Mouse (Mus musculus): ENCODE results near the gene Samd8. TPM values are rescaled to one million over a fixed set of nuclear protein-coding genes. Genes with fewer than 3 reads are reported as not detected.

Samd8 gene
- total RNA-seq (2021) (10 to 100 TPM; 28.8 to 31.6 TPM), polyA plus RNA-seq (2012; rRNA removed) (10.1 and 18.6 TPM in 2 replicates)
- long read RNA-seq, partial matches to known transcripts = 1 of 7 reads
- long read RNA-seq, other reads (novel, unspliced or antisense) = 3 of 7 reads

DNA sequence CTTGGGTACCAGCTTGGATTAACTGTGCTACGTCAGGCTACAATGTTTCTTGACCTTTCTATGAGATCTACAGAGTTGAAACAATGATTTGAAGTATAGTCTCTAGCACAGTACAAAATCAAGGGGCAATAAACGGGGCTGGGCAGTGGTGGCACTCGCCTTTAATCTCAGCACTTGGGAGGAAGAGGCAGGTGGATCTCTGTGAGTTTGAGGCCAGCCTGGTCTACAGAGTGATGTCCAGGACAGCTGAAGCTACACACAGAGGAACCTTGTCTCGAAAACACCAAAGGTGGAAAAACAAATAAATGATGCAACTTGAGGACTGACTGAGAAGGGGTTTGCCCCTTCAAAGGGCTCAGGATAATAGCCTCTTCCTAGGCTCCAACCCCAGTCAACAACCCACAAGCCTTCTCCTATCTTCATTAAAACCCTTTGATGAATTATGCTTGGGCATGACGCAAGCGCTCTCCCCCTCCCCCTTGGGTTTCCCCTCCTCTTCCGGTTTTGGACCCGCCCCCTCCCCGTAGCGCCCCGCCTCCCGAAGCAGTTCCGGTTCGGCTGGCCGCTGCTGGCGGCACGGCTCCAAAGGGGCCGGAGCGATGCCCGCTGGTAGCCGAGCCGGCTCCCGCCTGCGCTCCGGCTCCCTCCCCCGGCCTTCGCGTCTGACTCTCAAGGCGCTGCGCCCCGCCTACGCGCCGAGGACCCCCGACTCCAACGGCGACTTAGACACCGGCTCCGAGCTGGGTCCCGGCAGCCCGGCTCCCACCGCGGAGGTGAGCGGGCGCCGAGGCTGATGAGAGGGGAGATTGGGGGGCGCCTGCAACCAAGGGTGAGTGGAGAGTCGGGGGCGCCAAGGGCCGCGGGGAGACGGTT is at the start of gene Samd8:
Gene Samd8, plus strand, starts transcription at position 524 of the 873 bp plus-strand sequence.
- DNase-seq = peak; percentile 89
- H3K27me3 ChIP-seq (ENCODE audit: control insufficient read depth, insufficient read depth, low read length) = no peaks in the 10 kb centered on the region
- WGBS = 6% methylated on average over 52 of the region's 52 CpGs
- H3K27ac ChIP-seq = peak within 1 kb of the TSS; percentile 88
- H3K36me3 ChIP-seq (ENCODE audit: control insufficient read depth, insufficient read depth, low read length) = peaks cover 7% of the 10 kb centered on the region
- peak within 1 kb of the TSS; percentile 95 for H3K9ac ChIP-seq (ENCODE audit: low read depth, low read length)
- peaks cover 2% of the 10 kb centered on the region for H3K4me1 ChIP-seq (ENCODE audit: control insufficient read depth, insufficient read depth, low read length)
- peak; percentile 64 for TF ChIP-seq POLR2A (IDR thresholded peaks at IDR 0.05; ENCODE audit: insufficient read depth, low read depth, low read length)
- TF ChIP-seq EP300 (IDR thresholded peaks at IDR 0.05; ENCODE audit: insufficient read depth, low read depth, low read length) = no peak
- peaks cover 4% of the 10 kb centered on the region for H3K79me2 ChIP-seq (replicated peaks; ENCODE audit: control insufficient read depth, insufficient read depth, low read length)
- intact Hi-C loops (cut with DNase I) = loop anchor here (5.0 to 10.0 kb wide), 2 partner anchors 95 to 248 kb away; partner anchors contain the start of gene Comtd1
- peak within 1 kb of the TSS; percentile 80 for H3K4me3 ChIP-seq

DNA sequence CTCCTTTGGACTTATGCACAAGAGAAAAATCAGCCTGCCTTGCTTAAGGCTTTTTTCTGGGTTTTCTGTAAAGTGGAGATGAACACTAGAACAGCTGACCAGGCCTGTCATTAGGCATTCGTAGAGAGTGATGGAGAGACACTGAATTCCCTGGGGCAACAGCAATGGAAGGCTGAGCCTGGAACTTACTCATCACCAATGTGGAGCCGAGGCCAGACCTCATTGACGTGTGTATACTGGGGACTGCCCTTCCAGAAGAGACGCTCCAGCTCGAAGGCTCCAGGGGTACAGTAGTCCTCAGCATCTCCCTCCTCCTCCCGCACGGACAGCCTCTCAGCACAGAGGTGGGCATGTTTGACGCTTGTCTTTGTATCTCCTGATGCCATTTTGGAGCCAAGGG is 47.6 kb upstream of the Samd8 start:
- 67% methylated on average over 8 of the region's 8 CpGs for WGBS
- no peaks in the 10 kb centered on the region for H3K36me3 ChIP-seq (ENCODE audit: control insufficient read depth, insufficient read depth, low read length)
- intact Hi-C loops (cut with DNase I) = no loop called here
- TF ChIP-seq CTCF (IDR thresholded peaks at IDR 0.05) = no peak
- no peak for TF ChIP-seq POLR2A (IDR thresholded peaks at IDR 0.05; ENCODE audit: insufficient read depth, low read depth, low read length)
- TF ChIP-seq EP300 (IDR thresholded peaks at IDR 0.05; ENCODE audit: insufficient read depth, low read depth, low read length) = no peak
- no peak overlapping the region for H3K27ac ChIP-seq
- no peak for DNase-seq
- no peak overlapping the region for H3K9ac ChIP-seq (ENCODE audit: low read depth, low read length)
- no peak overlapping the region for H3K4me3 ChIP-seq
- no peaks in the 10 kb centered on the region for H3K27me3 ChIP-seq (ENCODE audit: control insufficient read depth, insufficient read depth, low read length)
- H3K79me2 ChIP-seq (replicated peaks; ENCODE audit: control insufficient read depth, insufficient read depth, low read length) = no peaks in the 10 kb centered on the region
- H3K4me1 ChIP-seq (ENCODE audit: control insufficient read depth, insufficient read depth, low read length) = peaks cover 11% of the 10 kb centered on the region

DNA sequence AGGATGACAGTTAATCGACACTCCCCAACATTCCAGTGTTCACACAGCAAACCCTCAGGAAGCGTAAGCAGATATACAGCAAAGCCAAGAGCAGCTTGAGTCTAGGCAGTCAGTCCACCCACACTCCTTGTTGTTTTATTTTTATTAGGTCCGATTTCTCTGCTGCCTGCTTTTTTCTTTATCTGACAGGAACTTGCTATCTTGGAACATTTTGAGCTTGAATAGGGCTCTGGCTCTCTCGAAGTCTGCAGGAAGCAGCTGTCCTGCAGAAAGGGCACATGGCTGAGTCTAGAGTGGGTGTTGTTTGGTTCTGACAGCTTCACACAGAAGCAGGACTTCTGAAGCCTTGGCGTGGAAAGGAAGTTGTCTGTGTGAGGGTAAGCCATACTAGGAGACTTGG is 47.1 kb upstream of the Samd8 start:
- no peaks in the 10 kb centered on the region for H3K27me3 ChIP-seq (ENCODE audit: control insufficient read depth, insufficient read depth, low read length)
- 0 out of 2 replicates have a peak, but pooled peaks have one; percentile 47 for TF ChIP-seq EP300 (IDR thresholded peaks at IDR 0.05; ENCODE audit: insufficient read depth, low read depth, low read length)
- no peak for TF ChIP-seq POLR2A (IDR thresholded peaks at IDR 0.05; ENCODE audit: insufficient read depth, low read depth, low read length)
- intact Hi-C loops (cut with DNase I) = no loop called here
- no peak overlapping the region for H3K9ac ChIP-seq (ENCODE audit: low read depth, low read length)
- peaks cover 11% of the 10 kb centered on the region for H3K4me1 ChIP-seq (ENCODE audit: control insufficient read depth, insufficient read depth, low read length)
- H3K27ac ChIP-seq = no peak overlapping the region
- WGBS = 21% methylated on average over 5 of the region's 5 CpGs
- H3K4me3 ChIP-seq = no peak overlapping the region
- DNase-seq = peak in 1 of 2 experiments; percentile 30
- no peaks in the 10 kb centered on the region for H3K36me3 ChIP-seq (ENCODE audit: control insufficient read depth, insufficient read depth, low read length)
- no peaks in the 10 kb centered on the region for H3K79me2 ChIP-seq (replicated peaks; ENCODE audit: control insufficient read depth, insufficient read depth, low read length)

DNA sequence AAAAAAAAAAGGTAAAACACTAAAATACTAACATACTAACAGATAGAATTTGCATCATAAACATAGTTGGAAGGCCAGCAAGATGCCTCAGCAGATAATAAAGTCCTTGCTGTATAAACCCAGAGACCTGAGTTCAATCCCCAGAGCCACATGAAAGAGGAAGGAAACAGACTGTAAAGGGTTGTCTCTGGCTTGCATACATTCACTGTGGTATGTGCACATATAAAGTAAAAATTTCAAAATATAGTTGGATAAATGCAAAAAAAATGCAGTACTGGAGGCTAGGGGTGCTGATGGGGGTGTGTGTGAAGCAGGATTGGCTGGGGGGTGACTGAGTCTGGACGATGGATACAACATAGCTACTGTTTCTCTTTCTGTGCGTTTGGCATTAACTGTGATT is 44.9 kb upstream of the Samd8 start:
- Histone ChIP-seq H3K4me1 (ENCODE audit: control insufficient read depth, insufficient read depth, low read length) (peaks cover 11% of the 10 kb centered on the region), H3K79me2 (replicated peaks; ENCODE audit: control insufficient read depth, insufficient read depth, low read length) (no peaks in the 10 kb centered on the region), H3K27me3 (ENCODE audit: control insufficient read depth, insufficient read depth, low read length) (no peaks in the 10 kb centered on the region), H3K9ac (ENCODE audit: low read depth, low read length) (no peak overlapping the region), H3K4me3 (no peak overlapping the region), H3K36me3 (ENCODE audit: control insufficient read depth, insufficient read depth, low read length) (no peaks in the 10 kb centered on the region), H3K27ac (no peak overlapping the region)
- TF ChIP-seq EP300 (IDR thresholded peaks at IDR 0.05; ENCODE audit: insufficient read depth, low read depth, low read length) = no peak
- TF ChIP-seq CTCF (IDR thresholded peaks at IDR 0.05) = no peak
- no peak for TF ChIP-seq POLR2A (IDR thresholded peaks at IDR 0.05; ENCODE audit: insufficient read depth, low read depth, low read length)
- intact Hi-C loops (cut with DNase I) = no loop called here
- 91% methylated on average over 2 of the region's 2 CpGs for WGBS
- no peak for DNase-seq

DNA sequence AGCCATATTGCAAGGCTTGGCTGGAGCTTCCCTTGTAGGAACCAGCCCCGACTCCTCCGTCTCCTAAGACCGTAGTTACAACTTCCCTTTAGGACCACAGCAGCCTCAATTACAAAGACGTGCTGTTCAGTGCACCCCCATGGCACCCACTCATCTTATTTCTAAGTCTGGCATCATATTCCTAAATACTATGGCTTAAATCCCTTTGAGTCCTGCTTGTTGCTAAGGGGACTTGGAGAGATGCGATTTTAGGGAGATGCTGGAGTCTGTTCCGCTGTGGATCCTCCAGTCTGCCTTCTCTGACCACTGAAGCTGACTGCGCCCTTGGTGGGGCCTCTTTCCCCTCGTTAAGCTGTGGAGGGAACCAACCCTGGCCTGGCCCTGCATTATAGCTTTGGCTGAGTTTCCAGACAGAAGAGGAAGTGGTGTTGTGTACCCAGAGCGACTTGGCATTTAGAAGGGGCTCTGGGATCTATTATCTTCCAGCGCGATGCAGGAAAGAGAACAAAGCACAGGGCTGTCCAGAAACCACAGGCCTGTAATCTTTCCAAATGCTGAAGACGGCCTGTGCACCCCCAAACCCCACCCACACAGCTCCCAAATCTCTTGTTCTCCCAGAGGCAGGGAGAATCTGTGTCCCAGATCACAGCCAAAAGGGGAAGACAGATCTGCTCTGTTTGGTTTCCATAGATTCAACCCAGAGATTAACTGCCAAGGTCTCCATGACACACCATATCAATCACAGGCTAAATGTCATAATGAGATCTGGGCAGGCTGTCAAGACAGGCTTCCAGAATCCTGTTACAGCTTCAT is 43.4 kb upstream of the Samd8 start:
- Histone ChIP-seq H3K79me2 (replicated peaks; ENCODE audit: control insufficient read depth, insufficient read depth, low read length) (no peaks in the 10 kb centered on the region), H3K4me3 (no peak overlapping the region), H3K27ac (peak overlapping the region; percentile 1), H3K9ac (ENCODE audit: low read depth, low read length) (no peak overlapping the region), H3K4me1 (ENCODE audit: control insufficient read depth, insufficient read depth, low read length) (peaks cover 11% of the 10 kb centered on the region), H3K36me3 (ENCODE audit: control insufficient read depth, insufficient read depth, low read length) (no peaks in the 10 kb centered on the region), H3K27me3 (ENCODE audit: control insufficient read depth, insufficient read depth, low read length) (no peaks in the 10 kb centered on the region)
- 45% methylated on average over 12 of the region's 12 CpGs for WGBS
- intact Hi-C loops (cut with DNase I) = no loop called here
- peak; percentile 35 to 56 for DNase-seq
- TF ChIP-seq POLR2A (IDR thresholded peaks at IDR 0.05; ENCODE audit: insufficient read depth, low read depth, low read length) (no peak), CTCF (IDR thresholded peaks at IDR 0.05) (no peak), EP300 (IDR thresholded peaks at IDR 0.05; ENCODE audit: insufficient read depth, low read depth, low read length) (no peak)
